Comparison of ENCODE assay signal across 8 mouse cellular contexts in genomic region chr13:23400771-23401682, GRCm38 (mm10). TPM values are rescaled to one million over a fixed set of nuclear protein-coding genes. Genes with fewer than 3 reads are reported as not detected.
DNase-seq lines count a peak whose midpoint lies in the region; ATAC-seq lines count a peak whose summit lies in the region.

No protein-coding gene starts in this region.

- no peak for ATAC-seq in heart, embryonic 16.5 days (replicated peaks; ENCODE audit: extremely low read depth, insufficient read depth, low FRiP score)
- no peak; the same call in 1 of the 2 replicates for ATAC-seq in forebrain, embryonic 11.5 days (replicated peaks; ENCODE audit: low FRiP score)
- peak; percentile 53; the same call in 1 of the 2 replicates for ATAC-seq in liver, embryonic 12.5 days
- ATAC-seq in granulocyte monocyte progenitor cell, adult 5-6 weeks (replicated peaks; ENCODE audit: poor library complexity, severe bottlenecking) = no peak

- H3K9me3 ChIP-seq in heart, embryonic 16.5 days (replicated peaks; ENCODE audit: control insufficient read depth, low read length) = peaks cover 5% of the 10 kb centered on the region; the same call in 1 of the 2 replicates
- H3K9me3 ChIP-seq in forebrain, embryonic 11.5 days (ENCODE audit: control insufficient read depth, low read length) = peaks cover 4% of the 10 kb centered on the region
- no peaks in the 10 kb centered on the region for H3K9me3 ChIP-seq in liver, embryonic 12.5 days (replicated peaks)

- DNase-seq in heart, postnatal 4 days = no peak
- peak; percentile 84 for DNase-seq in ES-CJ7 (ENCODE audit: low read depth, low spot score)
- no peak for DNase-seq in forebrain, embryonic 11.5 days (ENCODE audit: low spot score)
- no peak for DNase-seq in ovary, postnatal 36 days (ENCODE audit: low spot score)
- no peak for DNase-seq in adrenal gland, postnatal 10 days

- no peak overlapping the region for H3K9ac ChIP-seq in heart, embryonic 16.5 days (ENCODE audit: low read length)
- H3K9ac ChIP-seq in forebrain, embryonic 11.5 days (ENCODE audit: low read length) = no peak overlapping the region
- peak overlapping the region; percentile 44; the same call in 1 of the 2 replicates for H3K9ac ChIP-seq in liver, embryonic 12.5 days

- H3K36me3 ChIP-seq in heart, embryonic 16.5 days (ENCODE audit: control insufficient read depth, insufficient read depth) = no peaks in the 10 kb centered on the region
- H3K36me3 ChIP-seq in forebrain, embryonic 11.5 days (ENCODE audit: control insufficient read depth, insufficient read depth, low read length) = no peaks in the 10 kb centered on the region
- no peaks in the 10 kb centered on the region for H3K36me3 ChIP-seq in liver, embryonic 12.5 days

- H3K27ac ChIP-seq in heart, embryonic 16.5 days (ENCODE audit: low read length) = no peak overlapping the region
- H3K27ac ChIP-seq in forebrain, embryonic 11.5 days (ENCODE audit: low read depth, low read length) = no peak overlapping the region
- H3K27ac ChIP-seq in liver, embryonic 12.5 days = no peak overlapping the region

- H3K4me3 ChIP-seq in heart, embryonic 16.5 days (ENCODE audit: low read length) = peak overlapping the region; percentile 37; the same call in 1 of the 2 replicates
- peak overlapping the region; percentile 39; the same call in 1 of the 2 replicates for H3K4me3 ChIP-seq in forebrain, embryonic 11.5 days (ENCODE audit: low read depth, low read length)
- peak overlapping the region; percentile 64 for H3K4me3 ChIP-seq in liver, embryonic 12.5 days

- H3K4me1 ChIP-seq in heart, embryonic 16.5 days (ENCODE audit: control insufficient read depth, insufficient read depth, low read length) = peaks cover 8% of the 10 kb centered on the region; the same call in 1 of the 2 replicates
- 0 out of 2 replicates have a peak, but pooled peaks cover 2% of the 10 kb centered on the region for H3K4me1 ChIP-seq in forebrain, embryonic 11.5 days (replicated peaks; ENCODE audit: control insufficient read depth, insufficient read depth, low read length)
- peaks cover 23% of the 10 kb centered on the region for H3K4me1 ChIP-seq in liver, embryonic 12.5 days

- peak overlapping the region; percentile 57 for H3K4me2 ChIP-seq in heart, embryonic 16.5 days (ENCODE audit: low read depth, low read length)
- peak overlapping the region; percentile 67; the same call in 1 of the 2 replicates for H3K4me2 ChIP-seq in forebrain, embryonic 11.5 days (ENCODE audit: low read depth, low read length, severe bottlenecking)
- peak overlapping the region; percentile 94 for H3K4me2 ChIP-seq in liver, embryonic 12.5 days

- 13% methylated on average over 24 of the region's 24 CpGs for WGBS in heart, embryonic 16.5 days
- WGBS in forebrain, embryonic 11.5 days = 4% methylated on average over 24 of the region's 24 CpGs
- WGBS in liver, embryonic 12.5 days (ENCODE audit: insufficient replicate concordance) = 2% methylated on average over 24 of the region's 24 CpGs

- H3K27me3 ChIP-seq in heart, embryonic 16.5 days (ENCODE audit: control insufficient read depth, insufficient read depth, low read length) = peaks cover 23% of the 10 kb centered on the region
- H3K27me3 ChIP-seq in forebrain, embryonic 11.5 days (ENCODE audit: control insufficient read depth, insufficient read depth, low read length) = no peaks in the 10 kb centered on the region; the same call in 1 of the 2 replicates
- peaks cover 25% of the 10 kb centered on the region for H3K27me3 ChIP-seq in liver, embryonic 12.5 days (replicated peaks)

RNA-seq across cellular contexts. Expression of gene Abt1, which starts 22.6 kb away (rescaled TPM):
- 9.2 and 9.4 TPM in 2 replicates for polyA plus RNA-seq in heart, embryonic 16.5 days (2015; fragmentation: Nextera tagmentation; extraction: Ambion mirVana)
- total RNA-seq in heart, postnatal 4 days (2021) = 1 to 10 TPM; 5.0 to 5.6 TPM
- 13.0 and 13.5 TPM in 2 replicates for polyA plus RNA-seq in forebrain, embryonic 11.5 days (2014; fragmentation: Nextera tagmentation; extraction: Ambion mirVana)
- 8.8 and 9.6 TPM in 2 replicates for polyA plus RNA-seq in liver, embryonic 12.5 days (2016; fragmentation: Nextera tagmentation; extraction: Ambion mirVana)
- 1 to 10 TPM; 6.1 to 7.1 TPM for total RNA-seq in adrenal gland, postnatal 10 days (2021)
- 2.9 and 5.7 TPM in 2 replicates for total RNA-seq in granulocyte monocyte progenitor cell, adult 5-6 weeks (2014; fragmentation: Nextera tagmentation)
- 11.0 and 13.7 TPM in 2 replicates for total RNA-seq in granulocyte monocyte progenitor cell, adult 5-6 weeks (2017)

RNA-seq across cellular contexts. Expression of gene Zfp322a, which starts 32.0 kb away (rescaled TPM):
- polyA plus RNA-seq in heart, embryonic 16.5 days (2015; fragmentation: Nextera tagmentation; extraction: Ambion mirVana) = 36.5 and 37.8 TPM in 2 replicates
- total RNA-seq in heart, postnatal 4 days (2021) = 10 to 100 TPM; 17.6 to 23.5 TPM
- 61.9 and 72.7 TPM in 2 replicates for polyA plus RNA-seq in forebrain, embryonic 11.5 days (2014; fragmentation: Nextera tagmentation; extraction: Ambion mirVana)
- polyA plus RNA-seq in liver, embryonic 12.5 days (2016; fragmentation: Nextera tagmentation; extraction: Ambion mirVana) = 19.5 and 21.6 TPM in 2 replicates
- total RNA-seq in adrenal gland, postnatal 10 days (2021) = 10 to 100 TPM; 18.9 to 26.9 TPM
- 21.8 and 34.5 TPM in 2 replicates for total RNA-seq in granulocyte monocyte progenitor cell, adult 5-6 weeks (2014; fragmentation: Nextera tagmentation)
- total RNA-seq in granulocyte monocyte progenitor cell, adult 5-6 weeks (2017) = 43.7 and 71.1 TPM in 2 replicates
